Mouse (Mus musculus) monocyte, adult 2 months (primary cell): ENCODE results near the gene Abhd5.

Experiments
- DNase-seq, 2 experiments: peaks; one replicate each; pipeline ENCODE4 v3.0.0; 2022; ENCODE audit warnings: low spot score in 2 of 2, low read depth in 1 of 2

Abhd5 gene

DNA sequence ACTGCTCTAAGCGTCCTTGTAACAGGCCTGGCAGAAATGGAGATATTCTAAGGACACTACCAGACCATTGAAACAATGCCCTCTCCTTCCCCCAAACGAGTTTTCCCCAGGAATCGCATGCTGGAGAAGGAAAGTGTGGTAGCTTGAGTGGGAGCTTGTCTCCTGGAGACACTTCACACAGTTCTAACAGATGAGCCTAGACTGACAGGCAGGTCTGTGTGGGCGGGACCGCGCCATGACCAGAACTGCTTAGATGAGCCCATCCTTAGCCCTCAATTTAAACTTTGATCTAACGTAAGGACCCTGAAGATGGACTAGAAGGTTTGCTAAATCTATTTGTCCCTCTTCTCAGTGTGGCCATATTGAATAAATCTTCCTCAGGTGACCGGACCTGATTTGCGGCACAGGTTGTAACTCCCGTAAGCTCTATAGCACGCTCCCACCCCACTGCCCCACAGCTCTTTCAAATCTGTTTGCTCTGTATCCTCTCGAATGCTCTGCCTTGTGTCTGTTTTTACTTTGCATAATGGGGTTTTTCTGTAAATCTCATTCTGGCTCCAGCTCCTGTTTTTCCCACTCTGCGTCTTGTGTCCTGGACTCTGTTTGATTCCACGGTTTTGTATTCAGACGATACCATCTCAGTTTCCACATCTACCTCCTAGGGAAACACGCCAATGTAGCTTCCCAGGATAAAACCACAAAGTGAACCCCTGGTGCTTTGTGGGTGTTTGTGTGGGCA is 59.2 kb downstream of the Abhd5 start:
- no peak for DNase-seq

DNA sequence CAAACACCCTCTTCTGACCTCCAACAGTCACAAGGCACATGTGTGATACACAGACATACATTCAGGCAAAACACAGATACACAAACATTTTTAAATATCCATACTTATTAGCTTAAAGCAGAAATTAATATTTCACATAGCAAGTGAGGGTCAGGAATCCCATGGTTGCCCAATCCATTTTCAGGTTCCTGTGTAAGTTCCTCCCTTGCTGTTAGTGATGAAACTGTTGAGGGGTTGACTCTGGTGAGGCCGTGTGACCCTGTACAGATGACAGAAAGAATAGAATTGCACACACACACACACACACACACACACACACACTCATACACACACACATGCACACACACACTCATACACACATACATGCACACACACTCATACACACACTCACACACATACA is 63.2 kb downstream of the Abhd5 start:
- no peak for DNase-seq

DNA sequence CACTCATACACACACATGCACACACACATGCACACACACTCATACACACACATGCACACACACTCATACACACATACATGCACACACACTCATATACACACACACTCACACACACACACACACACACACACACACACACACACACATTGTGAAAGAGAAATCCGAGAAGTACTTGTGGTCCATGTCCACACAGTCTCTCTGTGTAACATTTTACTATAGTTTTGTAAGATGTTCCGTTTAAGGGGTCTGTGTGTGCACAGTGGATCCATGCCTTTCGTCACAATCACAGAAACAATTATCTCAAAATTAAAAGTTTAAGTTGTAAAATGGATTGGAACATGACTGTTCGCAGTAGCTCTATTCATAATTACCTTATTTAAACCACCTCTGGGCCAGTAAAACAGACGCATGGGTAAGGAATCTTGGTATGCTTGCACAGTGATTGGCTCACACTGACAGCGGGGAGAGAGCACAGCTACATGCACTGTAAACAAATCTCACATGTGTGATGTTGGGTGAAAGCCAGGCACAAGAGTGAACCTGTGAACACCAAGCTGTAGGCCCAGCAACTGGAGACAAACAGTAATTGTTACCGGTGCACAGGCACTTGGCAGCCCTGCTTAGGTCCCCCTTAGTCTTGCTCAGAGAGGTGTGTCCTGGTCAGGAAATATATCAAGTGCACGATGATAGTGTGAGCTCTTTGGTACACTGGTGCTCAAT is 63.8 kb downstream of the Abhd5 start:
- no peak for DNase-seq

DNA sequence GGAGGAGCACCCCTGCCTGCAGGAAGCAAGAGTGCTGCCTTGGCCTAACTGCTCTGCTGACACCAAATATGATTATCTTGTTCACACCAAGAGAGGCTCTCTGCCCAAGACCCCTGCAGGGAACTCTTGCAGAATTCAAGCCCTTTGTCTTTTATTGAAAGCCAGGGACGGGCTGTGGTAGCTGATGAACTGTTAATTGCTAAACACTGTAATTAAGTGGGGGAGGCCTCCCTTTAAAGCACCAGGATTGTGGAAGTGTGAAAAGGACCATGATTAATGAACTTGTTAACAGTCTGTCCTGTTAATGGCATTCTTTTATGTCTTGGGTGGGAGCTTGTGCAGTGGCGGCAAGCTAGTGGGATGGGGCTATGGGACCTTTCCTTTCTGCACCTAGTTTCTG is 65.2 kb downstream of the Abhd5 start:
- DNase-seq = no peak

DNA sequence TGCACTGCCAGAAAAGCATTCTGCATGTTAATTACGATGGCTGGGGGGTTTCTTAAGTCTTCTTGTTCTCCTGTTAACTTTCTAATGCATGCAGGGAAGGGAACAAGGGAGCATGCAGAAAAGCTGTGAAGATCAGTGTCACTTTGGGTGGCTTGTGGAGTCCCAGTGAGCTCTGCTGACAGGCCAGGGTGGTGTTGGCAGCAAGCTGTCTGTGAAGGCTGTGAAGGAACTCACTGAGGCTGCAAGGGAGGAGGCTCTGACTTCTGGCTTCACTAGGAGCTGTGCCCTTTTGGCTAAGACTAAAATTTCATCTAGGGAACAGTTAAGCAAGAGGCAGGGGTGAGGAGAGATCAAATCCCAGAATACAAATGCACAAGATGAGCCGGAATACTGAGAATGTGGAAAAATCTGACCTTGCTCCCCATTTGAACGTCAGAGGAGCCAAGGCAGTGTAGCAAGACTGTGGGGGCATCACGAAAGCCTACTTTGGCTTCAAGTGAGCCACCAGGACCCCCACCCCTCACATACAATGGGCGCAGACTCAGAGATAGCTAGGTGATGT is 68.9 kb downstream of the Abhd5 start:
- no peak for DNase-seq

DNA sequence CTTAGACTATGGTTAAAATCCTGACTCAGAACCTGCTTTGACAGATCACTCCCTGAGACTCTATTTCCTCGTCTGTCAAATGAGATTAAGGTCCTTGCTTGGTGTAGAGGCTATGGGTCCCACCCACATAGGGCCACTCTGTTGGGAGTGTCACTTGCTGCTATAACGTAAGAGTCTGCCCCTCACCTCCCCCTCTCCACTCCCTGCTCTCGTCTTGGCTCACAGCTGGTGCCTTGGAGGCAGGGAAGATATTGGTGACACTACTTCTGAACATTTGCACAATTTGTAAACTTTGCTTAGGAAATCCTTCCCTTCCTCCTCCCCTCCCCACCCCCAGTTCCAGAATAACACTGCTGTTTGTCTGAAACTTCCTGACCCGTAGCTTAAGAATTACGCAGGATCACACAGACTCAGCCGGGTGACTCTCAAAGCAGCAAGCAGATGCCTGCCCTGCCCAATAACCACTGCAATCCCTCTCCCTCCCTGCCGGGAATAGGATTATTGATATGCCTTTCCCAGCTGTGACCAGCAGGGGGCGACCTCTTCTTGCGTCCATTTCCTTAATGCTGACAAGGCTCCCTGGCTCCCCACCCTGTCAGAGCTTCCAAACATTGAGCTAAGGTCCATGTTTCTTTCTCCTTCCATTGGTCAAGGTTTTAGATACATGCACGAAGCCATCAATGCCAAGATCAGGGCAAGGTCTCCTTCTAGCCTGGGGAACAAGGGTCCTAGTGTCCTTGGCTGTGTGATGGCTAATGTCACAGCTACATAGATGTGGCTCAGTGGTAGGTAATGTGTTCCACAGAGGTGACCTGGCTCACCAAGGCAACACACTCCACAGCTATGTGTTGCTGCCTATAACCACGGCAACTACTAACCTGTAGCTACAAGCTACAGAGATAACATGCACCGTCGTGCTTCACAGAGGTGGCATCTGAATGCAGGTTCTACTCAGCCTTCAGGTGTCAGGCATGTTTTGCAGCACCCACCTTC is 69.7 kb downstream of the Abhd5 start:
- peak; percentile 29 to 55 for DNase-seq

DNA sequence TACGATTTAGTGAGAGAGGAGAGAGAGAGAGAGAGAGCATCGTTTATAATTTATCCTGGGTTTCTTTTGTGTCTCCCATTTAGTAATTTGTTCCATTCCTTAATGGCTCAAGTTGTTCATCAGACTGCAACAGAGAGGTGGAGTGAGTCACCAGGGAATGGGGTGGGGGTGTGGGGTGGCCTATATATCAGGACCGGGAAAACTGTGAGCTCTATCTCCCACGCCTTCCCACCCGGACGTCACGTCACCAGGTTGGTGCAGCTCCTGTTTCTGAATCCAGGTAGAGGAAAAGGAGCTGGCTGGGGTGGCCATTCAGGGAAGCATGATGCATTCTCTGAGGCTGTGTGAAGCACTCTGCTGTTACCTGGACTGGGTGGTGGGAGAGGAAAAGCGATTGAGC is 70.5 kb downstream of the Abhd5 start:
- DNase-seq = no peak

DNA sequence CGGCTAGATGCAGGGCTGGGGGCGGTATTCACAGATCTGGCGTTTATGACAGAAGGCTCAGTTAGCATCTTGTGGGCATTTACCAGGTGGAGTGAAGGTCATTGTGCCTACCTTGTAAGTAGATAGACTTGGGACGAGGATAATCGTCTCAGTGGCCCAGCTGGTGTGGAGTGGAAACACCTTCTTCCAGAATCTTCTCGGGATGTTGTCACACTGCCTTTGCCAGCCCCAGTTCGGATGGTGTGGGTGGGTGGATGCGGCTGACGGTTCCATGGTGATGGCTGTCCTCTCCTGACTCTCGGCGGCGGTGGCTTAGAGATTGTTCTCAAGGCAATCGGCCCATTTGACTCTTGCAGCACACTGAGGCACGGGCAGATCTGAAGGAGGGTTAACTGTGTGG is 71.3 kb downstream of the Abhd5 start:
- DNase-seq = no peak

DNA sequence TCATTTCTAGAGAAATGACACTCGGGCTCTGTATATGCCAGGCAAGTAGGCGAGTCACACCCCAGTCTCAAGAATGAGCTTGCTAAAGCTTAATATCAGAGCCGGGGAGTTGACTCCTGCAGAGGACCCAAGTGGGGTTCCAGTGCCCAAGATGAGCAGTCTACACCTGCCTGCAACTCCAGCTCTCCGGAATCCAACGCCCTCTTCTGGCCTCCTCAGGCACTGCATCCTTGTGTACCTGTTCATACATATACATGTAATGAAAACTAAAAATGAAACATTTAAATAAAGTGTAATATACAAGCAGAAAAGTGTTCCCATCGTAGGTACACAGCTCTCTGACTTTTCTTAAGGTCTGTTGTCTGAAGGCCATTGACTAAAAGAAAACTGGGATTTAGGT is 71.7 kb downstream of the Abhd5 start:
- no peak for DNase-seq

DNA sequence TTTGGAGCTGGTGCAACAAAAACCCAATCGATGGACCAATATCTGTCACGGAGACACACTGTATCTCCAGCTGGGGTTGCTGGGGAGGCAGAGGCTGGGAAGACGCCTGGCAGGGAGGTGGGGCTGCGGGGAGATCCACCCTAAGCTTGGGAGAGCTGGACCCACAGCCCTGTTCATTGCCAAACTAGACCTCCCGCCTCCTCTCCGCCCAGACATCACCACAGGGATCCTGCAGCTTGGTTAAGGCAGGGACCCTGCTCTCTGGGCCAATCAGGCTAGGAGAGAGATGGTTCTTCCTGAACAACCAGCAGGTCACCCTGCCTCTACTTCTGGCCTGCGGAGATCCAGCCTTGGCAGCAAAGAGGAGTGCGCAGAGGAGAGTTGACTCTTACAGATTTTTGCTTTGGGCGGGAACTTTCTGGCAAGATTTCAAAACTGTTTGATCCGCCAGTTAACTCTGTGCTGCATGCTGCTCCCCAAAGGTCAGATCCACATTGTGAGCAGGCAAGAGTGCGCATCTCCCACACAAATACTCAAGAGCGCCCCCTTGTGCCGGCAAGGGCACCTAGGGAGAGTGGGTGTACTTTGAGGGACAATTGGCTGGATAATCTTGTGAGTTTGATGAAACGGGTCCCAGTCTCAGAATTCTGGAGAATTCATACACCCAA is 73.7 kb downstream of the Abhd5 start:
- no peak for DNase-seq

DNA sequence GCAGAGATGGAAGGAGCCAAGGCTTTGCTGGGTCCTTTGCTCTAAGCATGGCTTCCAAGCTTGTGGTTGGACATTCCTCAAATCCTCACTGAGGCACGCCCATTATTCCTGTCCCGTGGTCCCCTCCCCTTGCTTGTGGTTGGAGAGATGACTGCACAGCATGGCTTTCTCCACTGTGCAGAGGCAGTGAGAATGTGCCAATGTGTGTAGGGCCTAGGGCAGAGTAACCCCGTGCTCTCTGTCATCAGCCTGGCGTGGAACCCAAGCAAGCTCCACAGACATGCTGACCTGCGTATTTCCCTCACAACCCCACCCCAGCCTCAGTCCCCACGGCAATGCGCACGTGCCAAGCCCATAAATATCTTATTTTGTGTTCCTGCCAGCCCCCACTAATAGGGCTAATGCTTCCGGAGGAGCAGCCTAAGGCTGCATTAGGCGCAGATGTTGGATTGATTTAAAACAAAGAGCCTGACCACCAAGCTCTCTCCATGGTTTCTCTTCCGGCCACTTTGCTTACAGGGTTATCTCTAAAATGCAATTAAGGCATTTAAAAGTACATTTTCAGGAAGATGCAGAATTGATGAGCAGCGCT is 77.7 kb downstream of the Abhd5 start:
- DNase-seq = no peak

DNA sequence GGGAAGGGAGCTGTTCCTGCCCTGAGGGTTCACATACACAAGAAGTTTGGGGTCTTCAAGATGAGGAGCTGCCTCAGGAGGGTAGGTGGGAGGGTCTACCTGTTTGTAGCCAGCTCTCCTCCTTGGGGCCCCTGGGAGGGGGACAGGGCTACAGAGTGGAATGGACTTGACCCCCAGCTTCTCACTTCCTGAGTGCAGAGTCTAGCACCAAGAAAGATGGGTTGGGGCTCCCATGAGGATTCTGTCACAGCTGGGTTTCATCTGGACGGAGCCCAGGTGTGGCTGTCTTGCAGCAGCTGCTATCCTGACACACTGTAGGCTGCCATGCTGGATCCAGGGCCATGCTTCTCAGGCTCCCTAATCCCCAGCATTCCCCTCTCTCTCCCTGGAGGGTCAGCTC is 78.3 kb downstream of the Abhd5 start:
- DNase-seq = no peak
